ENCODE assay signal across 23 mouse cellular contexts in the genomic region with DNA sequence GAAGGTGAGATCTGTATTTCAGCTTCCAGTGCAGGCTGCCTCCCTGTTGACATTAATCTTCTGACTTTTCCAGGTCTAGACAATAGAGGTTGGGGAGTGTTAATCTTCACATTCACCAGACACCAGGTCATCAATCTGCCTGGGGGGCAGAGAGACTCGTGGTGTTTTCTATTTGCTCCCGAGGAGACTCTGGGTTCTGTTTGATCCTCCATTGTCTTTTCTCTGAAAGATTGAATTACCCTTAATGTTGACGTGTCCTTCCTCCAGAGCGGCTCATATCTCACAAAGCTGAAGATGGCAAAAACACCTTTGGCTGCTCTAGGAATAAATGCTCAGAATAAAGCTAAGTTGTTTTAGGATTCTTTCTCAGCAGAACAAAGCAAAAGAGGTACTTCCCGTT.
"Had no signal": no experiment of that assay in that cellular context is flagged by ENCODE, and none has a peak within 500 bp of the region (broad histone marks: within the 10 kb centered on the region; RNA-seq: fewer than 3 reads in every experiment).

No protein-coding gene starts in this region.

- H3K27ac ChIP-seq: liver, embryonic 15.5 days; lung, embryonic 15.5 days; macrophage; midbrain, embryonic 10.5 days; midbrain, embryonic 12.5 days; neural tube, embryonic 12.5 days had no signal

- H3K36me3 ChIP-seq: liver, embryonic 15.5 days; lung, embryonic 15.5 days; midbrain, embryonic 10.5 days; midbrain, embryonic 12.5 days; neural tube, embryonic 12.5 days had no signal

- H3K4me3 ChIP-seq: liver, embryonic 15.5 days; lung, embryonic 15.5 days; megakaryocyte, embryonic 14.5 days; midbrain, embryonic 10.5 days; midbrain, embryonic 12.5 days; myocyte; neural tube, embryonic 12.5 days had no signal

- H3K9ac ChIP-seq: liver, embryonic 15.5 days; liver, postnatal 0 days; lung, embryonic 15.5 days; midbrain, embryonic 12.5 days; neural tube, embryonic 12.5 days had no signal

- DNase-seq: liver, postnatal 0 days; lung, adult 2 months; lung, postnatal 14 days; lung, postnatal 36 days; midbrain, embryonic 14.5 days; retina, postnatal 1 day; right cerebral cortex, adult 18-20 months; right cerebral cortex, postnatal 25 days; right cerebral cortex, postnatal 4 days; spleen, adult 18-20 months; thymus, adult 18-20 months; thymus, postnatal 14 days; thymus, postnatal 36 days had no signal

- H3K9me3 ChIP-seq: liver, embryonic 15.5 days; lung, embryonic 15.5 days; midbrain, embryonic 10.5 days; midbrain, embryonic 12.5 days; neural tube, embryonic 12.5 days had no signal

- H3K27me3 ChIP-seq: liver, embryonic 15.5 days; lung, embryonic 15.5 days; megakaryocyte, embryonic 14.5 days; midbrain, embryonic 12.5 days; neural tube, embryonic 12.5 days had no signal

- ATAC-seq: liver, postnatal 0 days; lung, postnatal 0 days; midbrain, embryonic 16.5 days had no signal

- H3K4me2 ChIP-seq: liver, embryonic 15.5 days; lung, embryonic 15.5 days; midbrain, embryonic 12.5 days; neural tube, embryonic 12.5 days had no signal

- H3K4me1 ChIP-seq: liver, embryonic 15.5 days; megakaryocyte, embryonic 14.5 days had no signal
